Mouse (Mus musculus): ENCODE data around the gene Shkbp1. TPM values are rescaled to one million over a fixed set of nuclear protein-coding genes. Genes with fewer than 3 reads are reported as not detected.
A peak's percentile ranks its signal among the peaks of the same experiment; 100 is the strongest.

The Shkbp1 gene
- total RNA-seq, 2 experiments from 2014 or later = 18.3 to 19.4 TPM

DNA sequence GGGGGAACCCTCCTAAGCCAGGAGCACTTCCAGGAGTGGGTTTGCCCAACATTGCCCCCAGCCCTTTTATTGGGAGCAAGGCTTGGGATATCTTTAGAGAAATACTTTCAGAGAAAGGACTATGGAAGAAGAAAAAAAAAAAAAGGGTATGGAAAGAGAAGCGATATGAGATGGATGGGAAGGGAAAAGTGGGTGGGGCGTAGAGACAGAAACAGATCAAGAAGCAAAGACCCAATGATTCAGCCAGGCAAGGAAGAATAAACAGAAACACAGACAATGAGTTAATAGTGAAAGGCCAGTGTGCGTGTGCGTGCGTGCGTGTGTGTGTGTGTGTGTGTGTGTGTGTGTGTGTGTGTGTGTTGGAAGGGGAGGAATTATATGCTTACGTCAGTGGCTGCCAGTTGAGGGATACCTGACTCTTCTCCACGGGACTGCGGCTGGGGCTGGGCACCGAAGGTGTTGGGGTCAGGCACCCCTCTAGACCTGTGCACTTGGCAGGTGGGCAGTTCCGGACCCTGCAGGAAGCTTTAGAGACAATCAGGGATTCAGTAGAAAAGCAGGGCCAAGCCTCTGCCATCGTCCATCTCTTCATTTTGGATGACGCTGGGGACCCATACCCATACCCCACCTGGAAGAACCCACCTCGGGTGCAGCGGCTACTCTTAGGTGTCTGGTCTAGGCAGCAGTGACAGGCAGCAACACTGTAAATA lies 20.7 kb downstream of the Shkbp1 start:
- no peak for DNase-seq (ENCODE audit: low spot score in 2 of 2)

DNA sequence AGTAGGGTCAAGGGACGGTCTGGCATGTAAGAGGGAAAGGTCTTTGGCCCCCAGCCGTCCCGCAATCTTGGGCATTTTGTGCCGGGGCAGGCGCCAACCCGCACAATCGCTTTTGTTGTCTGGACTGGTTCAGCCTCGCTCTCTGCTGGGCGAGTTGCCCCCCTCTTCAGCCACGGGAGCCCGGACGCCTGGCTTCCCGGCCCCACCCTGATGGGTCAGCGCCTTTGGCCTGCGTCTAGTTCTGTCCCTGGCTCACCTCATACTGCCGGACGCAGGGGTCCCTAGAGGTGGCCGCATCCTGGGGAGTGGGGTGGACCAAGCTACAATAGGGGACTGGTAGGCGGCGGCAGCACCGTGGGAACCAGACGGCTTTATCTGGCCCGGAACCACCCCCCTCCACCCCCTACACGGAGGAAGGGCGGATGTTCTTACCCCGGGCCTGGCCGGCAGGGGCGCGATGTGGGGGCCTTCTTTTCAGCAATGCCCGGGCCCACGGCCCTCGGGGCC lies 21.4 kb downstream of the Shkbp1 start:
- no peak for DNase-seq (ENCODE audit: low spot score in 2 of 2)

DNA sequence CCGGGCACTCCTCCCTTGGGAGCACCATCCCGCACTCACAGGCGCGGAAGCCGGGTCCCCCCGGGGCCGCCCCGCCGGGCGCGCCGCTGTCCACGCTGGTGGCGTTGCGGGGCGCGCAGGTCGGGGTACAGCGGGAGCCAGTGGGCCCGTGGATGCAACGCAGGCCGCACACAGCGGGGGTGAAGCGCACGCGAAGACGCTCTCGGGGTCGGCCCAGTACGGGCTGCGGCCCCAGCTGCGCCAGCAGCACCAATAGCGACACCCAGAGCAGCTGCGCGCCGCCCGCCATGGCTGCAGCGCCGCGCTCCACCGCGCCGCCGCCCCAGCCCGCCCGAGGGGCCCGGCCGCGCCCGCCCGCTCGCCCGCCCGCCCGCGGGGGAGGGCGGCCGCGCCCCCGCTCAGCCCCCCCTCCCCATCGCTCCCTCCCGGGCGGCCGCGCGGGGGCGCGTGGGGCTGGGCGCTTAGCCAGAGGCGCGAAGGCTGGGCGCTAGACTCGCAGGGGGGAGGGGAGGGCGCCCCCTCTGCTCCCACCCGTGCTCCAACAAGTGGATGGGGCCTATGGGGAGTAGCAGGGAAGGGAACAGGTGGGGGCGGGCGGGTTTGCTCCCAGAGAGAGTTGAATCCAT lies 22.4 kb downstream of the Shkbp1 start:
- DNase-seq (ENCODE audit: low spot score in 2 of 2) = no peak

DNA sequence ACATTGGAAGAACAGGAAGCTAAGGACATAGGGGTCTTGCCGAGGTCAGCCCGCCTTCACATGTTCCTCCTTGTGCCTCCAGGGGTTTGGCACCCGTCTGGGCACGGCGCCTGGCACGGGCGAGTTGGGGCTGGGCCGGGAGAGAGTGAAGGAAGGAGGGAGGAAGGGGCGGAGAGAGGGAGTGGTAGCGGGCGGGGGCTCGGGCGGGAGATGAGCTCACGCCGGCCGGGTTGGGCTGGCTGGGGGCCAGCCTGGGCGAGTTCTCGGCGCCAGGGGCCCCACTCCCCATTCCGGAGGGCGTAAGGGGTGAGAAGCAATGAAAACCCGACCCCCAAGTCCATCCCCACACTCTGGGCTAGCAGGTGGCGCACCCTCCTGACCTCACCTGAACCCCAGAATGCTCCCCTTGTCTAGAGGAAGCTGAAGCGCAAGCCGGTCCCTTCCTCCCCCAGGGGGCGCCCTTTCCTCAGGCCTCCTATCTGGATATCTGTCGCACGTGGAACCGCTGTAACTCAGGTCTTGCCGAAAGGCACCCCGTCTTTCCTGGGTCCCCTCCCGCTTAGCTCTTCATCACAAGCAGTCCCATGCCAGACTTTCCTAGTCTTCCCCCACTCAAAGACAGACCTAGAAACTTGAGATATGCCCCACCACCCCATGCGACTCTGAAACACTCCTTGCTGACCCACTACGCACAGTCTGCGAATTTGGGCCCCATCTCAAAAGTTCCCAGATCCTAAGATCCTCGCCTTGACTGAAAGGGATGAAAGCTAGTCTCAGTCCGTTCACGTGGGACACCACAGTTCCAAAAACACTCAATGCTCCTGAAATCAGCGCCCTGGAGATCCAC lies 23.2 kb downstream of the Shkbp1 start:
- DNase-seq (ENCODE audit: low spot score in 2 of 2) = peak; percentile 87 to 89

DNA sequence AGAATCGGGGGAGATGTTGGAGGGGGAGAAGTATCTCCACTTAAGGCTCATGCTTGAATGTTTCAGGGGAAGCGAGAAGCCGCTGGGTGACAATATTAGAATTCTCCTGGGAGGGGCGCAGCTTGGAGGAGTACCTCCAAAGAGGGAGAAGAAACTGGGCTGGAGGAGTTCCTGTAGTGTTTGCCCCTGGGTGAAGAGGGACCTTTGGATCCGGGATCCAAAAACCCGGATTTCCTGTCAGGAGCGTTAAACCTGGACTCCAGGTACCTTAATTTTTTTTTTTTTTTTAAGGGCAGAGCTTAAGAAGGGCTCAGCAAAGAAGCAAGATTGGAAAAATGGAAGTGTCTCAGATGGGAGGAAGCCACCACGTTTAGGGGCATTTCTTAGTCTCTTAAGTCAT lies 24.0 kb downstream of the Shkbp1 start:
- DNase-seq (ENCODE audit: low spot score in 2 of 2) = no peak

DNA sequence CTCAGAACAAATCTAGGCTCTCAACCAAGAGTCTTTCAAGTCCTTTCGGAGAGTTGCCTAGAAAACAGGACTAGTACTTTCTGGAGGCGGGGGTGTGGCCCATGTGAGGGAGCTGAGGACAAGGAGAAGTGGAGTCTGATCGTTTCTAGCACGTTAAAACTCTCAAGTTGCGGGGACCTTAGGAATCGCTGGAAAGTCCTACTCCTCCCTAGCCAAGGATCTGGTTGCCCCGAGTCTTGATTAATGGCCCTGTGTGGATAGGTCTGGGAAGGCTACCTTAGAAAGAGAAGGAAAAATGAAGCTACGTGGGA lies 24.3 kb downstream of the Shkbp1 start:
- DNase-seq (ENCODE audit: low spot score in 2 of 2) = no peak

DNA sequence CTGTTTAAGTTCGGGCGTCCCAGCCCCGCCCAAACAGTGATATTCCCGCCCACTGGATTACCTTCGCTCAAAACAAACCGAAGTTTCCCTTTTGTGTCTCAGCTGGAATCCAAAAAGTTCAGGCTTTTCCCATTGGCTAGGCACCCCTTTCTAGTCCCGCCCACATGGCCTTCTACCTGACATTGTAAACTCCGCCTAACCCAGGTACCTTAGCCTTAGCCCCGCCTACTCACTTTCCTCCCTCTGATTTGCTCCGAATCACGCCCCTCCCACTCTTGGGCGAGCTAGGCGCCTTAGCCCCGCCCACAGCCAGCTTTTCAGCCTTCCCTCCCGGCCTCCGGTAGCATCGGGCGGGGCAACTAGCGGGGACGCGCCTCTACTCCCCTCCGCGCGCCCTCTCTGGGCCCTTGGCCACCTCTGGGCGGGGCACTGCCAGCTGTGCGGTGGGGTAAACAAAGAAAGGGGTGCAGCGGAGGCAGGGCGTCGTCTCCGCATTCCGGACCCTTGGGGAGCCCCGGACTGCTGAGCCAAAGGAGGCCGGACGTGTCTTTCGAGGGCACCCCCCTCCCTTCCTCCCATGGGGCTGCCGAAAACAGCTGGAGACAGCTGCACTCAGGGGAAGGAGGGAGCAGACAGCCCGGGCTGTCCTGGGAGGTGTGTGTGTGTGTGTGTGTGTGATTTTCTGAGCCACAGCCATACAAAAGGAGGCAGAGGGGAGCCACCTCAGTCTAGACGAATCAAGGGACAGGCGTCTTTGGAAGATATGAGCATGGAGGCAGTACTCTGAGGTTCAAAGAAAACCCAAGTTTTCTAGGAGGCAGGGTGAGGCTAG lies 24.9 kb downstream of the Shkbp1 start:
- DNase-seq (ENCODE audit: low spot score in 2 of 2) = peak; percentile 86 to 87

DNA sequence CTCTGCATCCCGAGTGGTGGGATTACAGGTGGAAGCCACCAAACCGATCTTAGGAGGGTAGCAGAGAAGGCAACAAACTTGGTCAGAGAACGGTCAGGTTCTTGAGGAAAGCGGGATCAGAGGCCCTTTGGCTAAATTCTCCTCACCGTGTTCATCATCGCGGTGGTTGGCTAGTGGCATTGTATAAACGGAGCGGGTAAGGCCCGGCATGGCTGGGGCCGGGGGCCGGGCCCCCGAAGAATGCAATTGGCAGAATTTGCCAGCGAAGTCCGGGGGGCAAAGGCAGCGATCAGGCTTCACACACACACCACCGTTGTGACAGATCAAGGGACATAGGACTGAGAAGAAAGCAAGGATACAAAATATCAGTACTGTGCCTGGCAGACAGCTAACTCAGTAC lies 25.8 kb downstream of the Shkbp1 start:
- DNase-seq (ENCODE audit: low spot score in 2 of 2) = no peak

DNA sequence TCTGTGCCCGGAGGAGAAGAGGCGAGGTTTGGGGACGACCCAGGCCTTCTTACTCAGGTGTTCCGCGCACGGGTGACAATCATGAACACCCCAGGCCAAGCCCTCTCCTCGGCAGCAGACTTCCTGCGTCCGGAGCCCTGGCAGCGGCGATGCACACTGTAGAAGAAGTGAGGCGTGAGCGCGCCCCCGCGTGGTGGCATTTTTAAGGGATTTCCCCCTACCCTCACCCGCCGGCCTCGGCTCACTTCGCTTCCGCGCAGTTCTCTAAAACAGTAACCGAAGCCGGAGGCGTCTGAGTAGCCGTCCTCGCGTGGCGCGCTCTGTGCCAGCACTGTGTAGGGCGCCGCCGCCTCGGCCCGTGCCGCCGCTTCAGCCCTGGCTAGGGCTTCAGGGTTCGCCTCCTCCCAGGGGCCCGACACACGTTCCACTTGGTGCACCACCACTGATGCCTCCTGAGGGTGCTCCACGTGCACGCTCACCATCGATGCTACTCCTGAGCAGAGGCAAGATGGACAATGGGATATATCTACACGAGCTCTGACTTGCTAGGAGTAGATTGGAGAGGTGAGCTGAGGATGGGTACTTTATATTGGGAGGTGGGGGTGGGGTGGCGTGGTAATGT lies 26.4 kb downstream of the Shkbp1 start:
- peak; percentile 85 to 89 for DNase-seq (ENCODE audit: low spot score in 2 of 2)

DNA sequence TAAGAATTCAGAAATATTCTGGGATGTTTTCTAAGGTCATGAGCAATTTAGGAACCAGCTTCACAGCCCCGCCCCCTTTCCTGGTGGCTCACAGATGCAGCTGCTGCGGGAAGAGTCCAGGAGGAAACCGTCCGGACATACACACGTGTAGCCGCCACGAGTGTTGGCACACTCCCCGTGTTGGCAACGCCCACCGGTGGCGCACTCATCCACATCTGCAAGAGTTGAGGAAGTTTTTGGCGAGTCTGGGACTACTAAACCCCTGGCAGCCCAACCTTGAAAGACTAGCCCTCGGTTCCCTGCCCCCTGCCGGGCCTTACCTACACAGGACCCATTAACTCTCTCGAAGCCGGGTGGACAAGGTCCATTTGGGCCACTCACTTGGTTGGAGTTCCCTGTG lies 27.2 kb downstream of the Shkbp1 start:
- DNase-seq (ENCODE audit: low spot score in 2 of 2) = no peak

DNA sequence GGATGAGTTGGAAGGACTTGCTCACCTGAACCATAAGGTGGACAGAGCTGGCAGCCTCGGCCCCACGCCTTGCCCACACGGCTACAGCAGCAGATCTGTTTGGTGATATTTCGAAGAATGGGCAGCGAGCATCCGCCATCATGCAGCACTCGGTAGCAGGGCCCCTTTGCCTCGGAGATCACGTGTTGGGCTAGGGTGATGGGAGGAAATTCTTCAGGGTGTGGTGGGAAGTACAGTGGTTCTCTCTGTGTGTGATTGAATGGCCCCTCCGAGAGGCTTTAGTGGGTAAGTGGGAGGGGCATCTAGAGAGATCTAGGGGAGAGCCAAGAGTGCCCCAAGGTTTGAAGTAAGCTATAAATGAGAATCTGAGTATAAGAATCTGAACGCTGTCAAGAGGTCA lies 27.7 kb downstream of the Shkbp1 start:
- no peak for DNase-seq (ENCODE audit: low spot score in 2 of 2)

DNA sequence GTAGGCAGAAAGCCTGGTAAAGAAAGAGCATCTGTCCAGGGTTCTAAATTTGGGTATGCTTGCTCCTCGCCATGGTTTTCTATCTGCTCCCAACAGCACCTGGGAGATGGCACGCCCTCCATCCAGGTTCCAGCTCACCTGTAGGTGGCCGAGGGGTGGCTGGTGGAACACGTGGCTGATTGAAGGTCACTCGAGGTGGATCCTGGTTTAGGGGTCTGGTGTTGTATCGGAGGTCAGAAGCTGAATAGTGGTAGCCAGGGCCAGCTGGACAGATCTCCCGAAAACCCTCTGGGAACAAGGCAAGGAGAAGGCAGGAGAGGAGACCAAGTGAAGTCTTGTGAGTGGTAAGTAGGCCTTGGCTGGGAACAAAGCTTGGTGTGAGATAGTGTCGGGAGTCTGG lies 28.3 kb downstream of the Shkbp1 start:
- no peak for DNase-seq (ENCODE audit: low spot score in 2 of 2)

DNA sequence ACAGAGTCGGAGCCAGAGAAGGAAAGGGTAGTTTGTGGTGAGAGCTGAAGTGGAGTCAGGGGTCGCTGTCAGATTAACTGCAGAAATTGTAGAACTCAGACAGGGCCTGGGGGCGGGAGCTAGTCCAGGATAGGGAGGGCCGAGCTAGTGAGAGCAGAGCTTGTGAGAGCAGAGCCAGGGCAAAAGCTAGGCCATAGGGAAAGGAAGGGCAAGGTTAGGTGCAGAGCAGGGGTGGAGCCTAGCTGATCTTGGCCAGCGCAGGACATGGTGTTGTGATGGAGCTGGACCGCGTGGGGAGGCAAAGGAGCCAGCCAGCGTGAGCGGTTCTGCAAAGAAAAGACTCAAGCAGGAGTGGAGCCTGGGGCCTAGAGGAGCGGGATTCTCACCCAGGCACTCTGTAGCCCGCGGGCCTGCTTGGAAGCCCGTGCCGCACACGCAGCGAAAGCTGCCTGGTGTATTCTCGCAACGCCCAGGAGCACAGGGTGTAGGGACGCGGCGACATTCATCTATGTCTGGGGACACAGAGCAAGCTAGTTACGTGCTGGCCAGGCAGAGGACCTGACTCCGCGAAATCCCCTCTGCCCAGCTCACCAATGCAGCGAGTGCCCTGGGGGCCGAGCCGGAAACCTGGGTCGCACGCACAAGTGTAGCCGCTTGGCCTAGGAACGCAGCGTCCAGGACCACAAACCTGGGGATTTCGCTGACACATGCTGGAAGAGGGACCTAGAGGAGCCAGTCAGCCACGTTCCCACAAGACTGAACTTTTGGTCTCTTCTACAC lies 29.5 kb downstream of the Shkbp1 start:
- DNase-seq (ENCODE audit: low spot score in 2 of 2) = no peak

DNA sequence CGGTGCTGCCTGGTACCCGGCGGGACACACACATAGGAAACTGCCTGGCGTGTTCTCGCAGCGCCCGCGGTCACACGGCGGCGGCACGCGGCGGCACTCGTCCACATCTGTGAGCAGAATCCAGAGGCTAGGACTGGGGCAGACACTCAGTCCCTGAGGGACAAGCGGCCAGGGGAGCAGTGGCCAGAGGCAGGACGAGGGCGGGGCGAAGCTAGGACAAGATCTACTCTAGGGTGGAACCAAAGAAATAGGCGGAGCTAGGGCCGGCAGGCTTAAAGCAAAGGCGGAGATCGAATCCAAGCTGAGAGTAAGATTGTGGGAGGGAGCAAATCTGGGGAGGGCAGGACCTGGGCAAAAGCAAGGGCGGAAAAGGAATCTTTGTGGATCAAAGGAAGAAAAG lies 30.1 kb downstream of the Shkbp1 start:
- peak; percentile 54 to 70 for DNase-seq (ENCODE audit: low spot score in 2 of 2)

DNA sequence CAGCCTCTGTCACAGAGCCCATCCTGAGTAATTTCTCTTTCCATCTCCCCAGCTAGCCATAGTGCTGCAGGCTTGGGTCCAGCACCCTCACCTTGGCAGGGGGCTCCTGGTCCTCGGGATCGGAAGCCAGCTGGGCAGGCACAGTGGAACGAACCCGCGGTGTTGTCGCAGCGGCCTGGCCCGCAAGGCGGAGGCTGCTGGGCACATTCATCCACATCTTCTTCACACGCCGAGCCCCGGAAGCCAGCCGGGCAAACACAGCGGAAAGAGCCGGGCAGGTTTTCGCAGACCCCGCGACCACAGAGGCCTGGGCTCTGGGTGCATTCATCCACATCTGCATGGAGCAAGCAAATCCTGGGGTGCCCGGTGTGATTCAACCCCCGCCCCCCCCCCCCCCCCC lies 30.9 kb downstream of the Shkbp1 start:
- DNase-seq (ENCODE audit: low spot score in 2 of 2) = no peak

DNA sequence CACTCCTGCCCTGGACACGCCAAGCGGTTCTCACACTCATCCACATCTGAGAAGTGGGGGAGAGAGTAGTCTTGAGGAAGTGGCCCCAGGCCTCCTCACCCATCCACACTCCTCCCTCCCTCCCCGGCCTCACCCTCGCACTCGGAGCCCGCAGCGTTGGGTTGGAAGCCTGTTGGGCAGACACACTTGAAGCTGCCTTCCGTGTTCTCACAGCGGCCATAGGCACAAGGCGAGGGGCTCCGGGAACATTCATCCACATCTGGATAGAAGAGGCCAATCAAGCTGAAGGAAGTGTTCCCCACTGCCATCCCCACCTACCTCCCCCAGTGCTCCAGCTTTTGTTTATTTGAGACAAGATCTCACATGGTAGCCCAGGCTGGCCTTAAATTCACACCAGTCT lies 31.7 kb downstream of the Shkbp1 start:
- no peak for DNase-seq (ENCODE audit: low spot score in 2 of 2)

DNA sequence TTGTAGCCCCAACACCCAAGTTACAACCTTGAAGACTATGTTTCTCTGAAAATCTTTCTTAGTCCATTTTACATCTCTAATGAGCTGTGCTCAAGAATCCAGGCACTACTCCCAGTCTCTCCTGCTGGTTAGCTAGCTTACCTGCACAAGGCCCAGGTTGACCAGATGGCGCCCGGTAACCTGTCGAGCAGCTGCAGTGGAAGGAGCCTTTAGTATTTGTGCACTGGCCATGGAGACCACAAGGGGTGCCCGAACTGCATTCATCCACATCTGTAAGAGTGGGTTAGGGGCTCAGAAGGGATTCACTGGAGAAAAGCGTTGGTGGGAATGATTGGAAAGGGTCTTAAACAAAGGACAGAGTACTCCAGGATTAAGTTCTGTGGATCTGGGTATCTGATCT lies 32.8 kb downstream of the Shkbp1 start:
- DNase-seq (ENCODE audit: low spot score in 2 of 2) = no peak

DNA sequence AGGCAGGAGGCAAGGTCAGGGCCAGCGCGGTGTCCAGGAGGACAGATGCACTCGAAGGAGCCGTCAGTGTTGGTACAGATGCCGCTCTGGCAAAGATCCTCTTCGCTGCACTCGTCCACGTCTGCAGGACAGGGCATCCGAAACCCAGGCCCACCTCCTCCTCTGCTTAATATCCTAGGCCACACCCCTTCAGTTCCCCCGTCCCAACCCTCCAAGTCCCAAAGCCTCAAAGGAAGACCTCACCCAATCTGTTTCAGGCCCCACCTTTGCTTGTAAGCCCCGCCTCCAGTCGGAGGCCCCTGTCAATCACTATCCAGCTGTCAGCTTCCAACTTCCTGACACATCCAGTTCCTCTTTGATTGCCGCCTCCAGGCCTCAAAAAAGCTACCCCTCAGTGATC lies 33.5 kb downstream of the Shkbp1 start:
- no peak for DNase-seq (ENCODE audit: low spot score in 2 of 2)

DNA sequence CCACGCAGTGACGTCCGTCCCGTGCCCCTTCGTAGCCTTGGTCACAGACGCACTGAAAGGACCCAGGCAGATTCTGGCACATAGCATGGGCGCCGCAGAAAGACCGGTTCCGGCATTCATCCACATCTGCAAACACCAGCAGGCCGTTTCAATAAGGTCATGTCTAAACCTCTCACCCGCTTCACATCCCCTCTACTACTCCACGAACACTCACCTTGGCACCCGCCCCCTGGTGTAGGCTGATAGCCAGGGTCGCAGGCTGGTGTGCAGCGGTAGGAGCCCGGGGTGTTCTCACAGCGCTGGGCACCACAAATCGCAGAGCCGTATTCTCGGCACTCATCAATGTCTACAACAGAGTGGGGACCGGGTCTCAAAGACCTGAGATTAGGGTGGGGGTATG lies 36.4 kb downstream of the Shkbp1 start:
- no peak for DNase-seq (ENCODE audit: low spot score in 2 of 2)

DNA sequence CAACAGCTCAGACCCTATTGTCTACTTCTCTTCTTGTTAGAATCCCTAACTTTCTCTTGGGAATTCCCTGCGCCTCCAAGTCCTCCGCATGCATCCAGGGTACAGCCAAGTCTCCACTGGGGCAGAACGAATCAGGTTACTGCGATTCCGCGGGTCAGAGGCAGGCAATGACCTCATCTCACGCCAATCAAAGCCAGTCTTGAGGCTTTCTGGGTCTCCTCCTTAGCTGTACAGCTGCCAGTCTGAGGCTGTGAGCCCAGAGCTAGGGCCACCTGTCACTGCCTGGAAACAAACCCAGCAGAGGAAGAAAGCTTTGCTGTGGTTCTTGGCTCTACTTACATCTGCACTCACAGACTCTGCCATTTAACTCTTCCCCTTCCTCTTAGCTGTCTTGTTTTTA lies 39.9 kb downstream of the Shkbp1 start:
- no peak for DNase-seq (ENCODE audit: low spot score in 2 of 2)

All from adrenal gland, adult 18-20 months (tissue).